Mouse (Mus musculus): ENCODE measurements around the gene Prkra.
"Not testable (repeated sequence)": the region's sequence is repeated elsewhere in the genome, so short reads cannot be mapped to it uniquely, and the experiment has no call there.

Gene Prkra

DNA sequence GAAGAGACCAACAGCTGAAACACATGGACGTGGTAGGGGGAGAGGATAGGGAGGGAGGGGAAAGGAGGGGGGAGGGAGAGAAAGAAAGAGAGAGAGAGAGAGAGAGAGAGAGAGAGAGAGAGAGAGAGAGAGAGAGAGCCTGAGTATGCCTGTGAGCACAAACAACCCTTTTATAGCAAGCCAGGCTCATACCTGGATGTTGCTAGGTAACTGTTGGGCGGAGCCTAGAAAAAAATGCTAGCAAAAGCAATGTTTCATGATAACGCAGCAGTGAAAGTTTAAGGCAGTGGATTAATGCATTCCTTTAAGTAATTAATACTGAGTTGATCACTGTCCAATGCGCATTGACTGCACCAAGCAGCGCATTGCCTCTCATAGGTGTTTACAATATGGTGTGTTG is 6.8 kb upstream of the Prkra start:
- no peak for DNase-seq

DNA sequence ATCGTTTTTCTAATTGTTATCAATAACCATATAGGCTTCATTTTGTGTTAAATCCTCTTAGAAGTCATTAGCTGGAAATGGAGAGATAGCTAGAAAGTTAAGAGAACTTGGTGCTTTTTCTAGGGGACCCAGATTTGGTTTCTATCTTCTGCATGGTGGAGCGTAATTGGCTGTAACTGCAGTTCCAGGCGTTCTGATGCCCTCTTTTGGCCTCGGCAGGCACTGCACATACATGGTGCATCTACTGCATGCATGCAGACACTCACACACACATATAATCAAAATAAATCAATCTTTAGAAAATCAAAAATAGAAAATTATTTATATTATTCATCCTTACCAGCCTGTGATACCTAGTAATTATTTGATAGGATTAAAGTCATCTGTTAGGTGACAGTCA is 5.3 kb upstream of the Prkra start:
- no peak for DNase-seq

DNA sequence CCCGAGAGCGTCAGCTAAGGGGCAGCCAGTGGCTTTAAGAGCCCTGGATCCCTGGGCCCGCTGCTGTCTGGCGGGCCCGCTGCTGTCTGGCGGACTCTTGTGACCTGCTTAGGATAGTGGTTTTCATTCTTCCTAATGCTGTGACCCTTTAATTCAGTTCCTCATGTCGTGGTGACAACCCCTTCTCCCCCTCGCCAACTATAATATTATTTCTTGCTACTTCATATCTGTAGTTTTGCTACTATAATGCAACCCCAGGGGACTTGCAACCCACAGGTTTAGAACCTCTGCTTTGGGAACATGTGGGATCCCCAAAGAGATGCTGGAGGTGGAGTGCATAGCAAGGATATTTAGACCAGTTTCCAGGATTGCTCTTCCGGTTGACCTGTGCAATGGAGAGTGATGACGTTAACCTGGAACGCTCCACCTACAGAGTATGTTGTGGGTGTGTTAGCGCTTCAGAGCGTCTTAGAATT is 889 bp upstream of the Prkra start:
- DNase-seq: peak; percentile 29 to 40

DNA sequence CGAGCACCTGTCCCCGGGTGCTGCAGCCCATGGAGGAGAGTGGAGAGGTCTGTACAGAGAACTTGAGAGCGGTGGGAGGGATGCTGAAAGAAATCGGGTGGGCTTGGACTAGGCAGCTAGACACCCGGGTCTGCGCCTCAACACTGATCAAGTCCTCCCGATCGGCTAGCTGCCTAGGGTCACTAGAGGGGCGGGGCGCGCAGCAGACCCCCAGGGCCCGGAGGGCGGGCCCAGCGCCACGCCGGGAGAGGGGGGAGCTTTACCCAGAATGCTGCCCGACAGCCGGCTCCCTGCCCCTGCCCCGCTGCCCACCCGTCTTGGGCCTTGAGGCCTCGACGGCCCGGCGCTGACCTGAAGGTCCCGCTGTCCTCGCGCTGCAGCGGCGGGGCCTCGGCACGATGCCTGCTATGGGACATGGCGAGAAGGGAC is 360 bp downstream of the Prkra start:
- no peak for DNase-seq

DNA sequence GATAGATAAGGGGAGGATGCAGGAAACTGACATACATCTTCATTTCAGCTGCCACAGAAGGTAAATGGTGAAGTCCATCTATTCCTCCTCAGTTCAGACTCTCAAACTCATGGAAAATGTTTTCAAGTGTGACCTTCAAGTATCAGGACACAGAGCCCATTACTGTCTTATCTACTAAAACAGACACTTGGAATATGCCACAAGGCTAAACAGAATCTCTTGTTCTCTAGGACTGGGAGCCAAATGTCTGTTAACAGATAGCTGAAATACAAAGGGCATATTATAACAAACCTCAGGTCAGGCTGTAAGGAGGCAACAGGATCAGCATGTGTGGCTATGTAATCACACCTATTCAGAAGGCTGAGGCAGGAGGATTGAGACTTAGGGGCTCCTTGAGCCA is 4.0 kb downstream of the Prkra start:
- DNase-seq: no peak

DNA sequence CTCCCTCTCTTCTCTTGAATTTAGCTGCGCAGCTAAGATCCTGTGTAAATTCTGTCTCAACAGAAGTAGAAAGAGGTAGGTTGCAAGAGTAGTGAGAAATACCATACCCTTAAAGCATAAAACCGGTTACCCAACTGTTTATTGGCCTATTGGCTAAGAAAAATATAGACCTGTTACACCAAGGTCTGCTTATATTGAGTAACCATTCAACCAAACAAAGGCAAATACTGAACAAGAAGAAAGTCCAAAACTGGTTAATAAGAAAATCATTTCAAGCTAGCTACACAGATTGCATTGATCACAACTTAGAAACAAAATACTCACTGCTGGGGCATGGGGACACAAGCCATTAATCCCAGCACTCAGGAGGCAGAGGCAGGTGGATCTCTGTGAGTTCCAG is 8.2 kb downstream of the Prkra start:
- DNase-seq: no peak

DNA sequence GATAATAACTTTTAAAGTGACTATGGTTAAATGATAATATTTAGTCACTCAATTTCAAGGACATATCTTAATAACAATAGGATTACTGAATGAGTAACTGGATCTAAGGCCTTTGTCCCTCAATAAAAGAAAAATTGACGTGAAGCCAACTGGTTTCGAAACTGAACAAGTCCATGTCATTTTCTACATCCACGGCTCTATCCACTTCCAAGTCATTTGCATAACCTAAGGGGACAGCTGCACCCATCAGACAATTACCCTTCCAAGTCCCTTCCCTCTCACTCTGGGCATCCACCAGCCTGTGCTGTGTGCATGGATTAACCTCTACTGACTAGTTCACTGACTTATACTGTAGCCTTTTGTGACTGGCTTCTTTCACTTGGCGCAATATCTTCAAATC is 16.2 kb downstream of the Prkra start:
- no peak for DNase-seq

DNA sequence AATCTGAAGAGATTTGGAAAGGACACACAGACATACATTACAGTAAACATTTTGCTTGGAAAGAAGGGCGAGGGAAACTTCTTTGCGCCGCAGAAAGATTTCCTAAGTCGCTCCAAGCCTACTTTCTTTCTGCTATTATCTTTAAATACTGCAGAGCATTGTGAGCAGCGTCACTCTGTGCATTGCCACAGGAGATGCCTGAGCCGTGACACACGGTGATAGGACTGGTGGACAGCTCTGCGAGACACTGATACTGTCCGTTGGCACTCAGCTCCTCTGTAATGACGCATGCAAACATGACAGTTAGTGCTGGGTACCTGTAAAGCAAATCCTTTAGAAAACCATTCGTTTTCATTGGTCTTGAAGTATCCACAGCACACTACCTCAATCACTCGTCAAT is 17.5 kb downstream of the Prkra start:
- DNase-seq: no peak

DNA sequence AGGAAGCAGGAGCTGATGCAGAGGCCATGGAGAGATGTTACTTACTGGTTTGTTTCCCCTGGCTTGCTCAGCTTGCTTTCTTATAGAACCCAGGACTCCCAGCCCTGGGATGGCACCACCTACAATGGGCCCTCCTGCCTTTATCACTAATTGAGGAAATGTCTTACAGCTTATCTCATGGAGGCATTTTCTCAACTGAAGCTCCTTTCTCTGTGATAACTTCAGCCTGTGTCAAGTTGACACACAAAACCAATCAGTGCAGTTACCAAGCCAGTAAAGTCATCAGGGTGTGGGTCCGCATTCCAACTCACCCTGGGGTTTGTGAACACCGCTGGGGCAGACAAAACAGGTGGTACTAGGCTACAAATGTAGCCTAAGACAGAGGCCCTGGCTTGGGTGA is 25.5 kb downstream of the Prkra start:
- not testable (repeated sequence) for DNase-seq

DNA sequence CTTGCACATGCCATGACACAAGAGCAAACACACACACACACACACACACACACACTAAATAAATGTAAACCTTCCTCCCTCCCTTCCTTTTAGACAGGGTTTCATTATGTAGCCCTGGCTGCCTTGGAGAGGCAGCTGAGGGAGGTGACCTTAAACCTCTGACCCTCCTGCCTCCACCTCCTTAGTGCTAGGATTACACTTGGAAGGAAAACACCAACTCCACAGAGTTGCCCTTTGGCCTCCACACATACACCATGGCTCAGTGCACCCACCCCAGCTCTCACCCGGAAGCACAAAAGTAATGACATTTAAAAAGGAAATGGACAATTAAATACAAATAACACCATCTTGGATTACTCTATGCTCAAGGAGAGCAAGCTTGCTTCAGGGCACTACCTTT is 26.1 kb downstream of the Prkra start:
- no peak for DNase-seq

DNA sequence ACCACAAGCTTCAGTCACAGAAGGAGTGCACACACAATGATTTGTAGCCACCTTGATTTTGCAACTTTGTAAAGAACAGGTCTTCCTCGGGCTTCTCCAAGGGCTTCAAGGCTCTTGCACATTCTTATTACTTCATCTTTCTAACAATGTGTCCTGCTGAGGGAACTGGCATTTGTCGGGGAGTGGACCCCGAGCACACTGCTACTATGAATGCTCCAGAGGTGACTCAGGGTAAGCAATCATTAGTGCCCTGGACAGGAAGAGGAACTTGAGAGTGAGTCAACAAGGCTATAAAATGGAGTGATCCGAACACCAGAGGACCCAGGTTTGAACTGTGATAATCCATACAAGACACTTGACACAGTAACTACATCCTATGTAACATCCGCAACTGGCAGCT is 27.6 kb downstream of the Prkra start:
- DNase-seq: no peak

DNA sequence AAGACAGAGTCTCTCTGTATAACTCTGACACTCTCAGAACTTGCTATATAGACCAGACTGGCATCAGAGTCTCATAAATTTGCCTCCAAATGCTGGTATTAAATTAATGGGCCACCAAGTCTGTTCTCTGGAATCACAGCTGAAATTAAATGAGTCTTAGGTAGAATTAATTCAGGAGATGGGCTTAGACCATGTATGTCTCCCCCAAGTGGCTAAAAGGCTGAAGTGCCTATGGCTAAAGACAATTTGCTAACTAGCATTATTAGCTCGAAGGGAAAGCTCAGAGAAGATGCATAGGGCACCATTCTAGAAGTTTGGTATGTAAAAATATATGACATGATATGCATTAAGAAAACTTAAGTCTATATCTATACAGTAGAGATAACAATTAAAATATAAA is 29.7 kb downstream of the Prkra start:
- peak; percentile 66 to 73 for DNase-seq

DNA sequence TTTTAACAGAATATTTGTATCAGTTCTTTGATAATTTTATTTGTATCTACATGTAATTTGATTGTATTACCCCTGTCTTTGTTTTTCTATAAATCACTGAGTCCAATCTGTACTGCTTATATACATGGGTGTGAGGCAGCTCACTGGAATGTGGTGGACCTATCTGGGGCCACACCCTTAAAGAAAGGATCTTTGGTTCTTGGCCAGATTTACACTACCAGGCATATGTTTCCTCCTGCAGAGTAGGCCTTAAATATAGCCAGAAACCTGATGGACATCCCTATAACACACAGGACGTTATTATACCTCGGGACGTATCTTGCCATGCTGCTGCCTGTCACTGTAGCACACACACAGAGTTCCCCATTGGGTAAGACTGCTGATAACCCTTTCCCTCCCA is 35.8 kb downstream of the Prkra start:
- DNase-seq: no peak

DNA sequence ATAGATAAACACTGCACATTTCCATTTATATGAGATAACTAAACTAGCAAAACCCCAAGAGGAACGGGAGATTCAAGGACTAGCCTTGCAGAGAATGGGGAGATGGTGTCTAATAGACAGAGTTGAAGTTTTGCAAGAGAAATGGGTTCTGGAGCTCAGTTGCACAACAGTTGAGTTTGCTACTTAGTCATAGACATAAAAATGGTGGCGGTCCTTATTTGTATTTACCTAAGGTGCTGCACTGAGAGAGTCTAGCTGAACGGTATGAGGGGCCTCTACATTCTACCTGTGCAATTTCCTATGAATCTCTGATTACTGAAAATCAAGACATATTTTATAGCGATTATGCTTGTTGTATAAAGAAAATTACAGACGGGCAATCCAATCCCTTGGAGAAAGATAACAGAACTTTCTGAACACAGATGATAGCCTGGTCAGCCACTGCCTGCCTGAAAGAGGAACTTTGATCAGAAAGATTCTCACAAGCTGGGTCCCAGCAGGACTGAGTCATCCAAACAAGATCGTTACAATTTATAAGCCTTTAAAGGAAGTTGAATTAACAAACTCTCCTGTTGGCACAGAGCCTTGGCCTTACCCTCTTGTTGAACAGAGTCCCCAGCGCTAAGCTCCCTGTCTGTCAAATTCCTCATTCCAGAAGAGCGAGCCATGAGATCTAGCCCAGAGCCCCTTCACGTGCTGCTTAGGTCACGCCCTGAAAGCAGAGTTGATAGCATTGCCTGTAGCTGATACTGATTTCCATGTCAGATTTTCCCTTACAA is 37.3 kb downstream of the Prkra start:
- DNase-seq: no peak

DNA sequence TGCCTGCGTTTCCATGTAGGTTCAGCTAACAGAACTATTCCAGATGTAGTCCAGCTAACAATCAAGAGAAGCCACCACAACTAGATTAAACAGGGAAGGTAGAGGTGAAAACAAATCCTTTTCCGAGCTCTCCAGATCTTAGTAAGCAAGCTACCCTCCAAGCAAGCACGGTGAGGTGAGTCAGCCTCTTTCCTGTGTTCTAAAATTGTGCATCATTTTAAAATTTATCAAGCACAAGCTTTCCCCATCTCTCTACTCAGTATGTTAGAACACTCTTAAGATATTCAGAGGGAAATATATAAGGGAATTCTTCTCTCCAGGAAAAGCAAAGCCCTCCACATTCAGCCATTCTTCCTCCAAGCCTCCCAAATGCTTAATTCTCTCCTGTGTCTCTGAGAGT is 41.1 kb downstream of the Prkra start:
- DNase-seq: no peak

DNA sequence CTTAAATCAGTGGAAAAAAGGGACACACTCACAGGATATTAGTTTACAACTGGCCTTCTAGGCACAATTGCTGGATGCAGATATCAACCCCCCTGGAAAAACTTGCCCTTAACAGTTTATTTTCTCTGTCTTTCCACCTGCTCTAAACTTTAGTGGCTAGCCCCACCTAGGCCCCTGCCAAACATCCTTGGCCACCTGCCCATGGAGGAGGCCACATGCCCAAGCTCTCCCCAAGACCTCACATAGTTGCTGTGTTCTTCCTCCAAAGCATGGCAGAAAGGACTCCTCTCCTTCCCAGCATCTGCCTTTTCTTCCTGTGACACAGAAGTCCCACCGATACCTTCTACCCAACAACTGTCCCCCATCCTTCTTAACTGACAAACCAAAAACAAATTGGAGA is 45.6 kb downstream of the Prkra start:
- DNase-seq: peak; percentile 46 to 48

DNA sequence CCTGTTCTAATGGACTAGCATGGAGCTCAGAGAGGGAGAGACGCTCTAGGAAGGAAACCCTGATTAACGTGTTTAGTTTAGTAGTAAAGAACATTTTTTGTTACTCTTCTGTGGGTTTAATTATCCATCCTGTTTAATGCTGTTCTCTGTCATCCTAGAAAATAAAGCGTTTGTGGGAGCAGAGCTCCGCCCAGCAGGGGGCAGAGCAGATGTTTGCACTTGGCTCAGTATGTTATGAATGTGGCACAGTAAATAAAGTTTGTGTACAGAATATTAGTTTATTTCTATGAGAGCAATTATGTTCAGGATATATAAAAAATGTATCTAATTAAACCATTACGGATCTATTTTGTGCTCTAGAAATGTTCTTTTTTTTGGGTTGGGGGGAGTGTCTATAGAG is 48.6 kb downstream of the Prkra start:
- peak in 1 of 2 experiments; percentile 12 for DNase-seq

DNA sequence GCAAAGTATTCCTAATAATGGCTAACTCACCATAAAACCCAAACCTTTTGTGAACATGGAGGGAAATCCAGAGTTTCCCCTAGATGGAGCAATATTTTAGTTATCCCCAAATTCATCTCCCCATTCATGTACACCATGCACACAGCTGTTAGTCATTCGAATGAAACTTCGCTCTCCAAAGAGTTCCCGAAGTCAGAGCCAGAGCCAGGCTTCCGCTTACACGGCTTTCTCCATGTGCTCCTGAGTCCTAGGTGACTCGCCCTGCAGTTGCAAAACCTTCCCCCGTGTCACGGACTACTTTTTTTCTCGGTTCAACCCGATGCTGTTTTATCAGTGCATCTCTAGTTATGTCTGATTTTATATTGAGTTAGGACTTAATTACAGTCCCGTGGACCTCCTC is 50.3 kb downstream of the Prkra start:
- no peak for DNase-seq

DNA sequence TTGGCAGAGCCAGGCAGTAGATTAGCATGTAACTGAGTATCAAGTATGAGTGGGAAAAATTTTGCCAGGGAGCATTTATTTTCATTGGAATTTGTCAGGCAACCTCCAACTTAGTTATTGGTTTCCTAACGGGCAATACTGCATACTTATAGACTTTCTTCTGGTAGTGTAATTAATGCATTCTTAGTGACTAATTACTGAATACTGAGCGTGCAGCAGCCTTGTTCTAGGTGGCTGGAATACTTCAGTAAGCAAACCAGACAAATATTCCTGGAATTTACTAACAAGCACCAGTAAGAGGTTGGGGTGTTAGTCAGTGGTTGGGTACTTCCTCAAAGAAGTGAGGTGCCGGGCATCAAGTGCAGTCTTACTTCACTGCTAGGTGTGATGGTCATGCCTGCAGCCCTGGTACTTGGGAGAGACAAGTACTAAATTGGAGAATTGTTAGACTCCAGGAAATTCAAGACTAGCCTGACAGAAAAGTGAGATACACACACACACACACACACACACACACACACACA is 55.4 kb downstream of the Prkra start:
- DNase-seq: no peak

DNA sequence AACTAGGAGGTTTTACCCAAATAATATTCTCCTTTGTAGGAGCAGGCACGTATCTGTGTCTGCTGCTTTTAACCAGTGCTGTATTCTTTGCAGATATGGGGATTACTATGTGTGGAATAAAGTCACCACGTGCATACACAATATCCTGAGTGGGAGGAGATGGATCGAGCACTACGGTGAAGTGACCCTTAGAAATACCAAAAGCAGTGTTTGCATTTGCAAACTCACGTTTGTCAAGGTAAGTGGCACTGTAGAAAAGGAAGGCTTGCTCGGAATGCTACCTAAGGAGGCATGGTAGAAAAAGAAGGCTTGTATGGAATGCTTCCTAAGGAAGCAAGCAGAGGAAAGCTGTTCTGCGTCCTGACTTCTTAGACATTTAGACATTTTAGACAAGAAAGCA is 57.6 kb downstream of the Prkra start:
- DNase-seq: no peak

DNA sequence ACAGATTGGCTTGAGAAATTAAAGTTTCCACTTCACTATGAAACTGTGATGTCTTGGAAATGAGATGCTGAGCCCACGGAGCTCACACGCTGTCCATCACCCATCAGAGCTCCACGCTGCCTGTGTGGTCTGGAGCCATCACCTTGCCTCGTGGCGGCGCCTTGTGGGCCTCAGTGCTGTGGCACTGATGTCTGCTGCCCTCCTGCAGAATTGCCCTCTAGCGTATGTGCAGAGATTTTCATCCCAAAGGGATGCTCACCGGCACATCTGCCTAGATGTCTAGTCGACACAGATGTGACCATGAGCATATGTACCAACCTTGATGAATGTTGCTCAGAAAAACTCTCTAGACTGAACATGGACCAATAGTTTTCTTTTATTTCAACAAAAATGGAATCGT is 60.9 kb downstream of the Prkra start:
- DNase-seq: no peak

DNA sequence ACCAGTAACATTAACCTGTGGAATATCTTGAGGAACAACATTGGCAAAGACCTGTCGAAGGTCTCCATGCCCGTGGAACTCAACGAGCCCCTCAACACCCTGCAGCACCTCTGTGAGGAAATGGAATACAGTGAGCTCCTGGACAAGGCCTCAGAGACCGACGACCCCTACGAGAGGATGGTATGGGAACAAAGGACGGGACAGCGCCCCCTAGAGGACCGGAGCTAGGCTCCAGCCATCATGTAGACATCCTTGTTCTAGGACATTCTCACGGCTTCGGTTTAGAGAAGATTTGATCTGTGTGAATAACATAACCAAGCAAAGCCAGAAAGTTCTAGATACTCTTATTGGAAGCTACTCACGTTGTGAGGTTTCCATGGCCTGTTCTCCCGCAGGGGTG is 62.7 kb downstream of the Prkra start:
- DNase-seq: peak; percentile 11 to 50

Measured in cerebellum, postnatal 14 days (tissue).